Mouse (Mus musculus) CH12.LX (cell line): Measurements from ENCODE around the gene Rassf5. TPM values are rescaled to one million over a fixed set of nuclear protein-coding genes. Genes with fewer than 3 reads are reported as not detected.
A peak's percentile ranks its signal among the peaks of the same experiment; 100 is the strongest.
"Not testable (repeated sequence)": the region's sequence is repeated elsewhere in the genome, so short reads cannot be mapped to it uniquely, and the experiment has no call there.

Source experiments
- DNase-seq: peaks from one replicate; pipeline ENCODE4 v3.0.0-alpha.2; 2013; ENCODE audit errors: extremely low read depth
- H3K27ac ChIP-seq: 2 replicates; pipeline ENCODE4 v1.5.1; 2012; ENCODE audit warnings: low read depth, mild to moderate bottlenecking, control low read depth, moderate library complexity; ENCODE audit not compliant: insufficient read depth
- H3K27me3 ChIP-seq: replicated peaks from 2 replicates; pipeline ENCODE3; 2012; ENCODE audit warnings: inconsistent platforms
- H3K36me3 ChIP-seq, 2 experiments: replicated peaks in 1 of 2; 2 replicates each; pipeline versions ENCODE3 to v1.6.1; 2012; ENCODE audit warnings: inconsistent platforms in 1 of 2, low read length in 1 of 2, mild to moderate bottlenecking in 1 of 2, mixed read lengths in 1 of 2, moderate library complexity in 1 of 2; ENCODE audit not compliant: control insufficient read depth in 1 of 2, insufficient read depth in 1 of 2
- H3K4me1 ChIP-seq, 2 experiments: 2 replicates each; pipeline ENCODE4 v1.6.1; 2012; ENCODE audit warnings: inconsistent platforms in 1 of 2, moderate library complexity in 1 of 2; ENCODE audit not compliant: insufficient read depth in 2 of 2, control insufficient read depth in 1 of 2
- H3K4me2 ChIP-seq: 2 replicates; pipeline ENCODE4 v1.6.1; 2012; ENCODE audit warnings: low read depth, mild to moderate bottlenecking, control low read depth; ENCODE audit not compliant: poor library complexity, insufficient read depth, severe bottlenecking
- H3K4me3 ChIP-seq, 3 experiments: fragments of 150-350 bp in 1 of 3; sonication (generic) in 1 of 3; replicated peaks in 1 of 3; 2 replicates each; pipeline versions ENCODE3 to v1.5.1; 2011 to 2012; ENCODE audit warnings: low read depth in 2 of 3, low read length in 2 of 3, mild to moderate bottlenecking in 2 of 3, moderate library complexity in 2 of 3, control low read depth in 1 of 3, improper control_type of control experiment in 1 of 3, inconsistent platforms in 1 of 3, mixed read lengths in 1 of 3; ENCODE audit not compliant: poor library complexity in 1 of 3
- H3K79me2 ChIP-seq: replicated peaks from 2 replicates; pipeline ENCODE4 v1.6.1; 2012; ENCODE audit warnings: mild to moderate bottlenecking, moderate library complexity; ENCODE audit not compliant: control insufficient read depth, poor library complexity, insufficient read depth, severe bottlenecking; ENCODE audit errors: extremely low read depth
- H3K9ac ChIP-seq: 2 replicates; pipeline ENCODE4 v1.6.1; 2012; ENCODE audit warnings: low read depth, mild to moderate bottlenecking, control low read depth, moderate library complexity; ENCODE audit not compliant: insufficient read depth
- H3K9me3 ChIP-seq: replicated peaks from 2 replicates; pipeline ENCODE3; 2012; ENCODE audit warnings: low read length, inconsistent platforms, mixed read lengths
- CTCF ChIP-seq, 2 experiments: IDR thresholded peaks in 1 of 2; conservative IDR thresholded peaks in 1 of 2; 2 replicates each; pipeline ENCODE4 v1.5.1; 2011 to 2012; ENCODE audit warnings: low read depth in 2 of 2, low read length in 2 of 2, improper control_type of control experiment in 1 of 2, inconsistent platforms in 1 of 2, mild to moderate bottlenecking in 1 of 2, moderate library complexity in 1 of 2
- E2F4 ChIP-seq: IDR thresholded peaks from 2 replicates; pipeline ENCODE4 v1.6.1; 2011; ENCODE audit warnings: low read depth, low read length, improper control_type of control experiment; ENCODE audit not compliant: insufficient replicate concordance
- ELF1 ChIP-seq: IDR thresholded peaks from 2 replicates; pipeline ENCODE4 v1.6.1; 2014; ENCODE audit warnings: low read depth, mild to moderate bottlenecking, inconsistent platforms, low read length, improper control_type of control experiment
- EP300 ChIP-seq: IDR thresholded peaks from 2 replicates; pipeline ENCODE4 v1.6.1; 2011; ENCODE audit warnings: low read length, improper control_type of control experiment
- ETS1 ChIP-seq: conservative IDR thresholded peaks from 2 replicates; pipeline ENCODE4 v1.6.1; 2012; ENCODE audit warnings: low read depth, mild to moderate bottlenecking, inconsistent platforms, low read length, improper control_type of control experiment, moderate library complexity
- IRF4 ChIP-seq: IDR thresholded peaks from 2 replicates; pipeline ENCODE4 v1.6.1; 2014; ENCODE audit warnings: low read depth, mild to moderate bottlenecking, inconsistent platforms, low read length, improper control_type of control experiment
- KAT2A ChIP-seq: IDR thresholded peaks from 2 replicates; pipeline ENCODE4 v1.6.1; 2012; ENCODE audit warnings: low read length, improper control_type of control experiment, inconsistent platforms; ENCODE audit not compliant: insufficient replicate concordance
- MAX ChIP-seq: IDR thresholded peaks from 2 replicates; pipeline ENCODE4 v1.6.1; 2011; ENCODE audit warnings: low read length, improper control_type of control experiment
- MEF2A ChIP-seq: IDR thresholded peaks from 2 replicates; pipeline ENCODE4 v1.6.1; 2014; ENCODE audit warnings: low read depth, mild to moderate bottlenecking, inconsistent platforms, low read length, improper control_type of control experiment, borderline replicate concordance
- MXI1 ChIP-seq: IDR thresholded peaks from 2 replicates; pipeline ENCODE4 v1.6.1; 2011; ENCODE audit warnings: mild to moderate bottlenecking, low read depth, low read length, improper control_type of control experiment
- MYC ChIP-seq: IDR thresholded peaks from 2 replicates; pipeline ENCODE4 v1.6.1; 2011; ENCODE audit warnings: low read depth, mild to moderate bottlenecking, improper control_type of control experiment, low read length
- RAD21 ChIP-seq: IDR thresholded peaks from 2 replicates; pipeline ENCODE4 v1.6.1; 2011; ENCODE audit warnings: low read depth, mild to moderate bottlenecking, low read length, improper control_type of control experiment, moderate library complexity
- SMC3 ChIP-seq: IDR thresholded peaks from 2 replicates; pipeline ENCODE4 v1.6.1; 2011; ENCODE audit warnings: low read depth, low read length, improper control_type of control experiment
- TBP ChIP-seq: conservative IDR thresholded peaks from 2 replicates; pipeline ENCODE4 v1.6.1; 2011; ENCODE audit warnings: low read depth, low read length, improper control_type of control experiment
- UBTF ChIP-seq: IDR thresholded peaks from 2 replicates; pipeline ENCODE4 v1.6.1; 2012; ENCODE audit warnings: low read depth, mild to moderate bottlenecking, inconsistent platforms, low read length, improper control_type of control experiment, moderate library complexity
- USF1 ChIP-seq: IDR thresholded peaks from 2 replicates; pipeline ENCODE4 v1.6.1; 2014; ENCODE audit warnings: low read depth, mild to moderate bottlenecking, inconsistent platforms, low read length, improper control_type of control experiment
- ZKSCAN1 ChIP-seq: IDR thresholded peaks from 2 replicates; pipeline ENCODE4 v1.6.1; 2012; ENCODE audit warnings: low read depth, inconsistent platforms, low read length, improper control_type of control experiment, borderline replicate concordance
- dilution Hi-C: fragments of 300-500 bp; cut with MboI; formaldehyde crosslinking; loops from 2 replicates; pipeline ENCODE4 v1.14.3; 2020; ENCODE audit warnings: low sequenced_read_pairs; ENCODE audit not compliant: extremely low pct_unique_long_range_greater_than_20kb, extremely low pct_ligation_motif_present
- in situ Hi-C: fragments of 300-500 bp; cut with MboI; formaldehyde crosslinking; loops from 3 replicates; pipeline ENCODE4 v1.14.3; 2019; ENCODE audit warnings: low sequenced_read_pairs, low pct_ligation_motif_present, low pct_unique_long_range_greater_than_20kb, mixed read lengths
- polyA plus RNA-seq: library from polyadenylated mRNA; unstranded; fragments of >175 nt; gene quantifications from 2 replicates; pipeline ENCODE4 v1.2.1, GENCODE M21; 2012; ENCODE audit warnings: low read depth; ENCODE audit not compliant: insufficient read length
- total RNA-seq, 2 experiments: library from RNA; depleted of rRNA; stranded (reverse); fragments of 300-350 nt in 1 of 2; fragments of >200 nt in 1 of 2; gene quantifications; 2 replicates each; pipeline ENCODE4 v1.2.3; 2012 to 2014

Gene Rassf5
- total and polyA plus RNA-seq, 3 experiments, result 11.5 to 32.1 (median 16.3) TPM

DNA sequence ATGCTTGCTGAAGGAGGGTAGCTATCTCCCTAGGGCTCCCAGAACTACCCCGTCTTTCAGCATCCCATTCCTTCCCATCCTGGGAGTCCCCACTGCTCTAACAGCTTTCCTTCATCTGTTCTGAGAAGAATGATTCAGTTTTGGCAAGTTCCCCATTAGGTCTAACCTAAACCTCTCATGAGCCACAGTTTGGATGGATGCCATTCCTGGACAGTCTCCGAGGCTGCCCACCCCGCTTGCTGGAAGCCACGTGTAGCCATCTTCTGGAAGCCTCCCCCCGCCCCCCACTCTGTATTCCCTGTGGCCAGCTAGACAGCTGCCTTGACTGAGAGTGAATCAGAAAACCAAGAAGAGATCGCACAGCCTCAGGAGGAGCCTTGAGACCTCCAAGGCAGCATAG lies 12.2 kb upstream of the Rassf5 start:
- peaks cover 75 to 92% of the 10 kb centered on the region in 2 experiments for H3K36me3 ChIP-seq
- TF ChIP-seq EP300, result no peak
- no peak for TF ChIP-seq SMC3
- TF ChIP-seq MAX, result no peak
- no peak for TF ChIP-seq E2F4
- no peak for TF ChIP-seq ZKSCAN1
- no peak for TF ChIP-seq USF1
- no peak for TF ChIP-seq KAT2A
- TF ChIP-seq UBTF, result no peak
- no peak for TF ChIP-seq MEF2A
- TF ChIP-seq, all 38 proteins: peak for 0

GRCm38 (mm10) chr1:131252516-131253250 lies 7.6 kb upstream of the Rassf5 start:
- H3K4me2 ChIP-seq, H3K9me3 ChIP-seq, H3K79me2 ChIP-seq, H3K27ac ChIP-seq, H3K27me3 ChIP-seq, H3K9ac ChIP-seq, H3K4me3 ChIP-seq, in situ Hi-C loops, DNase-seq, dilution Hi-C loops: not testable (repeated sequence)
- Histone ChIP-seq H3K36me3 (peaks cover 37 to 48% of the 10 kb centered on the region in 2 experiments), H3K4me1 (peaks cover 0 to 15% of the 10 kb centered on the region in 2 experiments; a peak in 2 of 4 replicates)

More for the DNA sequence above, 12.2 kb upstream of the Rassf5 start:
- dilution Hi-C loops (no loop called here), in situ Hi-C loops (loop anchor here (5.0 kb wide), 1 partner anchor 75 kb away; no protein-coding TSS in a partner anchor)
- no peaks in the 10 kb centered on the region for H3K79me2 ChIP-seq
- H3K27ac ChIP-seq, result no peak overlapping the region
- no peak for DNase-seq
- no peak overlapping the region for H3K4me3 ChIP-seq
- no peak overlapping the region for H3K4me2 ChIP-seq
- no peak overlapping the region for H3K9ac ChIP-seq
- H3K9me3 ChIP-seq, result no peaks in the 10 kb centered on the region
- peaks cover 0 to 30% of the 10 kb centered on the region in 2 experiments; a peak in 2 of 4 replicates for H3K4me1 ChIP-seq
- no peaks in the 10 kb centered on the region for H3K27me3 ChIP-seq

DNA sequence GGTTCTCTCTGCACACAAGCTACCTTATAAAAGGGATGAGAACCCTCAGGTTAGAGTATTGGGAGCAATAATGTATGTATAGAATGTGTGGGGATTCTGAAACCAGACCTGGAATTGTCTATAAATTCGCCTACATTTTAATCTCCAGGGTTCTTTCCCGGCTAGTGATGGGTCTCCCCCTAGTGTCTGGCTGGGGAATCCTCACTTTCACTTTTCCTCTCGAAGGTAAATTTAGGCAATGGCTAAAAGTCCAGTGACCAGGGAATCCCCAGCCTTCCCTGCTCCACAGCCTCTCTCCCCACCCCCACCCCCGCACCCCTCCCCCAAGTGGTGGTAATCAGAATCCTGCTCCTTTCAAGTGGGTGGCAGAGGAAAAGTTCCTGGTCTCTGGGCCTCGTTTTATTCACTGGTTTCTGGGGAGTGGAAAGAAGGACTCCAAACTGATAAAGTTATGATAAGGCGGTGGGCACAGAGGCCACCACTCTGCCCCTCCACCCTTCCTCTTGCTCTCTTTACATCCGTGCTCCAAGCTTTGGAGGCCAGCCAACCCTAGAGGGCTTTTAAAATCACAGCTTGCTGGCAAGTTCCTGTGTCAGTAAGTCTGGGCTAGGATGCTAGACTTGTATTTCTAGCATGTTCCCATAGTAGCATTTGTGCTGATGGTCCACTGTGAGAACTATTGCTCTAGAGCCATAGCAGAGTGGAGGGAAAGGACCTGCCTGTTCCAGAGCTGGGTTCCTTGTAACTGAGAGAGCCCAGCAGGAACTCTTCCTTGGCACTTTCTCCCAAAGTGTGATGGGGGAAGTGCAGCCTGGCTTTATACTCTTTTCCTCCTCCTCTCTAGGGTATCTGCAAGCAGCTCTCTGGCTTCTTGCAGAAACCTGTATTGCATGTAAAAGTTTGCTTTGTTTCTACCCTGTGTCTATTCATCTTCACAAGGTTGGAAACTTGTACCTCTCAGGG lies 1.7 kb upstream of the Rassf5 start:
- H3K36me3 ChIP-seq, result no peaks in the 10 kb centered on the region
- no peak overlapping the region for H3K9ac ChIP-seq
- H3K79me2 ChIP-seq, result no peaks in the 10 kb centered on the region
- no peak overlapping the region for H3K4me3 ChIP-seq
- H3K4me1 ChIP-seq, result peaks cover 4 to 17% of the 10 kb centered on the region in 2 experiments
- DNase-seq, result no peak
- in situ Hi-C loops (no loop called here), dilution Hi-C loops (no loop called here)
- H3K9me3 ChIP-seq, result peaks cover 2% of the 10 kb centered on the region
- peaks cover 31% of the 10 kb centered on the region for H3K27me3 ChIP-seq
- TF ChIP-seq RAD21 (peak; percentile 64), IRF4 (peak; percentile 50; the same call in 1 of the 2 replicates), SMC3 (peak; percentile 59), MEF2A (peak; percentile 60; the same call in 1 of the 2 replicates), CTCF (conservative IDR thresholded peaks at IDR 0.05 in 1 of 2, IDR thresholded peaks at IDR 0.05 in 1 of 2; ENCODE audit: low read depth in 2 of 2, low read length in 2 of 2) (peak; percentile 51 to 76; a peak in 3 of 4 replicates), MYC (no peak), ETS1 (no peak), MXI1 (no peak), ZKSCAN1 (no peak), TBP (no peak), ELF1 (no peak)
- TF ChIP-seq, all 38 proteins: peak for 5
- no peak overlapping the region for H3K27ac ChIP-seq
- no peak overlapping the region for H3K4me2 ChIP-seq
